Mouse (Mus musculus): ENCODE results near the gene Bcl2l13.
"Not testable (repeated sequence)": the region's sequence is repeated elsewhere in the genome, so short reads cannot be mapped to it uniquely, and the experiment has no call there.

Gene Bcl2l13

GRCm38 (mm10) chr6:120901776-120902645 is 66.0 kb downstream of the Bcl2l13 start:
- no peak for DNase-seq (ENCODE audit: low spot score)

GRCm38 (mm10) chr6:120903450-120903912 is 67.5 kb downstream of the Bcl2l13 start:
- no peak for DNase-seq (ENCODE audit: low spot score)

- DNase-seq (ENCODE audit: low spot score): no peak
Measured at GRCm38 (mm10) chr6:120903961-120904360, 67.9 kb downstream of the Bcl2l13 start.

GRCm38 (mm10) chr6:120905111-120905510 is 69.1 kb downstream of the Bcl2l13 start:
- no peak for DNase-seq (ENCODE audit: low spot score)

GRCm38 (mm10) chr6:120906521-120906920 is 70.5 kb downstream of the Bcl2l13 start:
- DNase-seq (ENCODE audit: low spot score): no peak

- DNase-seq (ENCODE audit: low spot score): not testable (repeated sequence)
Measured at GRCm38 (mm10) chr6:120907876-120908597, 72.0 kb downstream of the Bcl2l13 start.

- no peak for DNase-seq (ENCODE audit: low spot score)
Measured at GRCm38 (mm10) chr6:120909501-120909900, 73.5 kb downstream of the Bcl2l13 start.

- DNase-seq (ENCODE audit: low spot score): no peak
Measured at GRCm38 (mm10) chr6:120911213-120912007, 75.4 kb downstream of the Bcl2l13 start.

GRCm38 (mm10) chr6:120912931-120913330 is 76.9 kb downstream of the Bcl2l13 start:
- no peak for DNase-seq (ENCODE audit: low spot score)

GRCm38 (mm10) chr6:120913783-120914182 is 77.8 kb downstream of the Bcl2l13 start:
- no peak for DNase-seq (ENCODE audit: low spot score)

- no peak for DNase-seq (ENCODE audit: low spot score)
Measured at GRCm38 (mm10) chr6:120914533-120914910, 78.5 kb downstream of the Bcl2l13 start.

GRCm38 (mm10) chr6:120914911-120915648 is 79.1 kb downstream of the Bcl2l13 start:
- peak; percentile 26 for DNase-seq (ENCODE audit: low spot score)

- DNase-seq (ENCODE audit: low spot score): no peak
Measured at GRCm38 (mm10) chr6:120915649-120915975, 79.6 kb downstream of the Bcl2l13 start.

GRCm38 (mm10) chr6:120916074-120916971 is 80.3 kb downstream of the Bcl2l13 start, which contains the start of gene Bid:
Gene Bid (minus strand): TSS chr6:120916853.
- peak; percentile 82 for DNase-seq (ENCODE audit: low spot score)

GRCm38 (mm10) chr6:120916972-120917881 is 81.2 kb downstream of the Bcl2l13 start:
- not testable (repeated sequence) for DNase-seq (ENCODE audit: low spot score)

- DNase-seq (ENCODE audit: low spot score): no peak
Measured at GRCm38 (mm10) chr6:120917975-120918374, 82.0 kb downstream of the Bcl2l13 start.

GRCm38 (mm10) chr6:120924791-120925321 is 88.8 kb downstream of the Bcl2l13 start:
- not testable (repeated sequence) for DNase-seq (ENCODE audit: low spot score)

GRCm38 (mm10) chr6:120926880-120927279 is 90.9 kb downstream of the Bcl2l13 start:
- no peak for DNase-seq (ENCODE audit: low spot score)

- DNase-seq (ENCODE audit: low spot score): no peak
Measured at GRCm38 (mm10) chr6:120927765-120928164, 91.8 kb downstream of the Bcl2l13 start.

All from layer of hippocampus, adult 11-12 months (tissue).